Mouse (Mus musculus): ENCODE measurements at regions not wholly inside any gene's neighbourhood (a gene's known extent, or its start where the extent isn't known, plus 50 kb on each side); places are given as distances from the start of the nearest gene placed in this dataset.

GRCm38 (mm10) chr10:42115920-42116298, 97.7 kb upstream of the Armc2 start:
- Histone ChIP-seq H3K27ac (ENCODE audit: insufficient read depth, low read length) (no peak overlapping the region), H3K4me3 (ENCODE audit: insufficient read depth, low read length) (no peak overlapping the region), H3K4me1 (ENCODE audit: control insufficient read depth, insufficient read depth, low read length) (no peaks in the 10 kb centered on the region)
- TF ChIP-seq CTCF (IDR thresholded peaks at IDR 0.05; ENCODE audit: borderline replicate concordance, insufficient read depth, low read length) (no peak), POLR2A (IDR thresholded peaks at IDR 0.05; ENCODE audit: low read depth, low read length) (no peak)

GRCm38 (mm10) chr10:42115224-42115919, 97.1 kb upstream of the Armc2 start:
- Histone ChIP-seq H3K27ac (ENCODE audit: insufficient read depth, low read length) (no peak overlapping the region), H3K4me1 (ENCODE audit: control insufficient read depth, insufficient read depth, low read length) (no peaks in the 10 kb centered on the region), H3K4me3 (ENCODE audit: insufficient read depth, low read length) (no peak overlapping the region)
- TF ChIP-seq POLR2A (IDR thresholded peaks at IDR 0.05; ENCODE audit: low read depth, low read length) (no peak), CTCF (IDR thresholded peaks at IDR 0.05; ENCODE audit: borderline replicate concordance, insufficient read depth, low read length) (no peak)

- TF ChIP-seq POLR2A (IDR thresholded peaks at IDR 0.05; ENCODE audit: low read depth, low read length), result no peak
- TF ChIP-seq CTCF (IDR thresholded peaks at IDR 0.05; ENCODE audit: borderline replicate concordance, insufficient read depth, low read length), result no peak
- Histone ChIP-seq H3K4me3 (ENCODE audit: insufficient read depth, low read length) (no peak overlapping the region), H3K4me1 (ENCODE audit: control insufficient read depth, insufficient read depth, low read length) (no peaks in the 10 kb centered on the region), H3K27ac (ENCODE audit: insufficient read depth, low read length) (no peak overlapping the region)
Measured at GRCm38 (mm10) chr10:42110704-42111103, 92.5 kb upstream of the Armc2 start.

- TF ChIP-seq POLR2A (IDR thresholded peaks at IDR 0.05; ENCODE audit: low read depth, low read length), result no peak
- no peak for TF ChIP-seq CTCF (IDR thresholded peaks at IDR 0.05; ENCODE audit: borderline replicate concordance, insufficient read depth, low read length)
- no peaks in the 10 kb centered on the region for H3K4me1 ChIP-seq (ENCODE audit: control insufficient read depth, insufficient read depth, low read length)
- H3K4me3 ChIP-seq (ENCODE audit: insufficient read depth, low read length), result no peak overlapping the region
- H3K27ac ChIP-seq (ENCODE audit: insufficient read depth, low read length), result no peak overlapping the region
Measured at GRCm38 (mm10) chr10:42108294-42109014, 90.2 kb upstream of the Armc2 start.

GRCm38 (mm10) chr10:42107437-42108293, 89.4 kb upstream of the Armc2 start:
- no peak overlapping the region for H3K4me3 ChIP-seq (ENCODE audit: insufficient read depth, low read length)
- no peak for TF ChIP-seq POLR2A (IDR thresholded peaks at IDR 0.05; ENCODE audit: low read depth, low read length)
- TF ChIP-seq CTCF (IDR thresholded peaks at IDR 0.05; ENCODE audit: borderline replicate concordance, insufficient read depth, low read length), result no peak
- no peak overlapping the region for H3K27ac ChIP-seq (ENCODE audit: insufficient read depth, low read length)
- no peaks in the 10 kb centered on the region for H3K4me1 ChIP-seq (ENCODE audit: control insufficient read depth, insufficient read depth, low read length)

GRCm38 (mm10) chr10:42106611-42107010, 88.4 kb upstream of the Armc2 start:
- H3K27ac ChIP-seq (ENCODE audit: insufficient read depth, low read length), result no peak overlapping the region
- no peaks in the 10 kb centered on the region for H3K4me1 ChIP-seq (ENCODE audit: control insufficient read depth, insufficient read depth, low read length)
- H3K4me3 ChIP-seq (ENCODE audit: insufficient read depth, low read length), result no peak overlapping the region
- TF ChIP-seq POLR2A (IDR thresholded peaks at IDR 0.05; ENCODE audit: low read depth, low read length) (no peak), CTCF (IDR thresholded peaks at IDR 0.05; ENCODE audit: borderline replicate concordance, insufficient read depth, low read length) (no peak)

GRCm38 (mm10) chr10:42105083-42105482, 86.8 kb upstream of the Armc2 start:
- Histone ChIP-seq H3K27ac (ENCODE audit: insufficient read depth, low read length) (no peak overlapping the region), H3K4me1 (ENCODE audit: control insufficient read depth, insufficient read depth, low read length) (no peaks in the 10 kb centered on the region; the same call in 1 of the 2 replicates), H3K4me3 (ENCODE audit: insufficient read depth, low read length) (no peak overlapping the region)
- TF ChIP-seq POLR2A (IDR thresholded peaks at IDR 0.05; ENCODE audit: low read depth, low read length), result no peak
- TF ChIP-seq CTCF (IDR thresholded peaks at IDR 0.05; ENCODE audit: borderline replicate concordance, insufficient read depth, low read length), result no peak

GRCm38 (mm10) chr10:42102320-42102719, 84.1 kb upstream of the Armc2 start:
- no peaks in the 10 kb centered on the region; the same call in 1 of the 2 replicates for H3K4me1 ChIP-seq (ENCODE audit: control insufficient read depth, insufficient read depth, low read length)
- no peak overlapping the region for H3K27ac ChIP-seq (ENCODE audit: insufficient read depth, low read length)
- no peak for TF ChIP-seq POLR2A (IDR thresholded peaks at IDR 0.05; ENCODE audit: low read depth, low read length)
- TF ChIP-seq CTCF (IDR thresholded peaks at IDR 0.05; ENCODE audit: borderline replicate concordance, insufficient read depth, low read length), result no peak
- H3K4me3 ChIP-seq (ENCODE audit: insufficient read depth, low read length), result no peak overlapping the region

- Histone ChIP-seq H3K4me1 (ENCODE audit: control insufficient read depth, insufficient read depth, low read length) (no peaks in the 10 kb centered on the region; the same call in 1 of the 2 replicates), H3K4me3 (ENCODE audit: insufficient read depth, low read length) (no peak overlapping the region), H3K27ac (ENCODE audit: insufficient read depth, low read length) (no peak overlapping the region)
- TF ChIP-seq CTCF (IDR thresholded peaks at IDR 0.05; ENCODE audit: borderline replicate concordance, insufficient read depth, low read length) (no peak), POLR2A (IDR thresholded peaks at IDR 0.05; ENCODE audit: low read depth, low read length) (no peak)
Measured at GRCm38 (mm10) chr10:42101096-42101495, 82.9 kb upstream of the Armc2 start.
